Mouse (Mus musculus): Measurements from ENCODE around the gene Mdm4. TPM values are rescaled to one million over a fixed set of nuclear protein-coding genes. Genes with fewer than 3 reads are reported as not detected.

The Mdm4 gene
- total and polyA plus RNA-seq, 2 experiments from 2014 or later = 28.2 to 54.4 TPM

- DNase-seq (ENCODE audit: low spot score) = no peak
- WGBS = 62% methylated on average over 9 of the region's 9 CpGs
- Histone ChIP-seq H3K4me2 (ENCODE audit: low read depth, low read length, poor library complexity, severe bottlenecking) (no peak overlapping the region), H3K36me3 (ENCODE audit: insufficient read depth, low read length) (0 out of 2 replicates have a peak, but pooled peaks cover 2% of the 10 kb centered on the region), H3K9ac (replicated peaks; ENCODE audit: low read length, poor library complexity, severe bottlenecking) (no peak overlapping the region), H3K4me1 (ENCODE audit: insufficient read depth, low read length) (peaks cover 25% of the 10 kb centered on the region), H3K9me3 (ENCODE audit: low read length) (no peaks in the 10 kb centered on the region), H3K4me3 (ENCODE audit: low read depth, low read length) (no peak overlapping the region), H3K27ac (ENCODE audit: low read depth, low read length) (peak overlapping the region; percentile 78), H3K27me3 (ENCODE audit: insufficient read depth, low read length) (no peaks in the 10 kb centered on the region)
- no peak for ATAC-seq (ENCODE audit: low FRiP score)
- TF ChIP-seq CTCF (IDR thresholded peaks at IDR 0.05) = no peak
These were observed 108.1 kb downstream of the Mdm4 start for GRCm38 (mm10) chr1:132922257-132922656.

GRCm38 (mm10) chr1:132921071-132921470 is 109.3 kb downstream of the Mdm4 start:
- Histone ChIP-seq H3K4me1 (ENCODE audit: insufficient read depth, low read length) (peaks cover 29% of the 10 kb centered on the region), H3K9ac (replicated peaks; ENCODE audit: low read length, poor library complexity, severe bottlenecking) (0 out of 2 replicates have a peak overlapping the region, but pooled peaks have one; percentile 14), H3K27ac (ENCODE audit: low read depth, low read length) (peak overlapping the region; percentile 78), H3K4me3 (ENCODE audit: low read depth, low read length) (no peak overlapping the region), H3K4me2 (ENCODE audit: low read depth, low read length, poor library complexity, severe bottlenecking) (no peak overlapping the region), H3K36me3 (ENCODE audit: insufficient read depth, low read length) (0 out of 2 replicates have a peak, but pooled peaks cover 2% of the 10 kb centered on the region), H3K9me3 (ENCODE audit: low read length) (no peaks in the 10 kb centered on the region), H3K27me3 (ENCODE audit: insufficient read depth, low read length) (no peaks in the 10 kb centered on the region)
- DNase-seq (ENCODE audit: low spot score) (peak; percentile 79), ATAC-seq (ENCODE audit: low FRiP score) (peak; percentile 67)
- TF ChIP-seq CTCF (IDR thresholded peaks at IDR 0.05) = peak; percentile 41
- WGBS = 5% methylated on average over 13 of the region's 13 CpGs

- TF ChIP-seq CTCF (IDR thresholded peaks at IDR 0.05) = no peak
- H3K9ac ChIP-seq (replicated peaks; ENCODE audit: low read length, poor library complexity, severe bottlenecking) = no peak overlapping the region
- H3K36me3 ChIP-seq (ENCODE audit: insufficient read depth, low read length) = no peaks in the 10 kb centered on the region
- H3K4me2 ChIP-seq (ENCODE audit: low read depth, low read length, poor library complexity, severe bottlenecking) = no peak overlapping the region
- no peak overlapping the region for H3K4me3 ChIP-seq (ENCODE audit: low read depth, low read length)
- ATAC-seq (ENCODE audit: low FRiP score) (no peak), DNase-seq (ENCODE audit: low spot score) (no peak)
- 81% methylated on average over 8 of the region's 8 CpGs for WGBS
- peaks cover 32% of the 10 kb centered on the region for H3K4me1 ChIP-seq (ENCODE audit: insufficient read depth, low read length)
- H3K9me3 ChIP-seq (ENCODE audit: low read length) = no peaks in the 10 kb centered on the region
- no peak overlapping the region for H3K27ac ChIP-seq (ENCODE audit: low read depth, low read length)
- H3K27me3 ChIP-seq (ENCODE audit: insufficient read depth, low read length) = no peaks in the 10 kb centered on the region
These were observed 111.1 kb downstream of the Mdm4 start for GRCm38 (mm10) chr1:132919258-132919657.

- H3K4me1 ChIP-seq (ENCODE audit: insufficient read depth, low read length) = peaks cover 32% of the 10 kb centered on the region
- no peak for ATAC-seq (ENCODE audit: low FRiP score)
- no peak overlapping the region for H3K4me2 ChIP-seq (ENCODE audit: low read depth, low read length, poor library complexity, severe bottlenecking)
- WGBS = 30% methylated on average over 10 of the region's 10 CpGs
- H3K9me3 ChIP-seq (ENCODE audit: low read length) = no peaks in the 10 kb centered on the region
- peak overlapping the region; percentile 43; the same call in 1 of the 2 replicates for H3K27ac ChIP-seq (ENCODE audit: low read depth, low read length)
- no peaks in the 10 kb centered on the region for H3K36me3 ChIP-seq (ENCODE audit: insufficient read depth, low read length)
- H3K9ac ChIP-seq (replicated peaks; ENCODE audit: low read length, poor library complexity, severe bottlenecking) = 0 out of 2 replicates have a peak overlapping the region, but pooled peaks have one; percentile 29
- TF ChIP-seq CTCF (IDR thresholded peaks at IDR 0.05) = no peak
- no peaks in the 10 kb centered on the region for H3K27me3 ChIP-seq (ENCODE audit: insufficient read depth, low read length)
- no peak overlapping the region for H3K4me3 ChIP-seq (ENCODE audit: low read depth, low read length)
- no peak for DNase-seq (ENCODE audit: low spot score)
These were observed 112.2 kb downstream of the Mdm4 start for GRCm38 (mm10) chr1:132918117-132918680.

GRCm38 (mm10) chr1:132917554-132917953 is 112.8 kb downstream of the Mdm4 start:
- ATAC-seq (ENCODE audit: low FRiP score) (no peak), DNase-seq (ENCODE audit: low spot score) (peak; percentile 74)
- 17% methylated on average over 8 of the region's 8 CpGs for WGBS
- Histone ChIP-seq H3K4me2 (ENCODE audit: low read depth, low read length, poor library complexity, severe bottlenecking) (no peak overlapping the region), H3K4me1 (ENCODE audit: insufficient read depth, low read length) (peaks cover 32% of the 10 kb centered on the region), H3K9me3 (ENCODE audit: low read length) (no peaks in the 10 kb centered on the region), H3K9ac (replicated peaks; ENCODE audit: low read length, poor library complexity, severe bottlenecking) (0 out of 2 replicates have a peak overlapping the region, but pooled peaks have one; percentile 29), H3K27ac (ENCODE audit: low read depth, low read length) (peak overlapping the region; percentile 43; the same call in 1 of the 2 replicates), H3K27me3 (ENCODE audit: insufficient read depth, low read length) (no peaks in the 10 kb centered on the region), H3K4me3 (ENCODE audit: low read depth, low read length) (no peak overlapping the region), H3K36me3 (ENCODE audit: insufficient read depth, low read length) (no peaks in the 10 kb centered on the region)
- TF ChIP-seq CTCF (IDR thresholded peaks at IDR 0.05) = no peak

- no peak for TF ChIP-seq CTCF (IDR thresholded peaks at IDR 0.05)
- Histone ChIP-seq H3K36me3 (ENCODE audit: insufficient read depth, low read length) (no peaks in the 10 kb centered on the region), H3K9ac (replicated peaks; ENCODE audit: low read length, poor library complexity, severe bottlenecking) (no peak overlapping the region), H3K27me3 (ENCODE audit: insufficient read depth, low read length) (no peaks in the 10 kb centered on the region), H3K4me3 (ENCODE audit: low read depth, low read length) (no peak overlapping the region), H3K4me2 (ENCODE audit: low read depth, low read length, poor library complexity, severe bottlenecking) (no peak overlapping the region), H3K27ac (ENCODE audit: low read depth, low read length) (no peak overlapping the region), H3K9me3 (ENCODE audit: low read length) (no peaks in the 10 kb centered on the region), H3K4me1 (ENCODE audit: insufficient read depth, low read length) (peaks cover 18% of the 10 kb centered on the region; the same call in 1 of the 2 replicates)
- 36% methylated on average over 6 of the region's 6 CpGs for WGBS
- DNase-seq (ENCODE audit: low spot score) = peak; percentile 72
- no peak for ATAC-seq (ENCODE audit: low FRiP score)
These were observed 114.4 kb downstream of the Mdm4 start for GRCm38 (mm10) chr1:132915849-132916493.
